Mouse (Mus musculus) bone marrow, adult 2 months (tissue): Measurements from ENCODE around the gene Plk2.

Experiments
- CTCF ChIP-seq: fragments of 200-500 bp; IDR thresholded peaks from 2 replicates; pipeline ENCODE4 v1.5.1; 2011; ENCODE audit warnings: low read length, control low read depth; ENCODE audit not compliant: control insufficient read depth, insufficient read depth
- POLR2A ChIP-seq: fragments of 200-500 bp; IDR thresholded peaks from 2 replicates; pipeline ENCODE4 v1.6.1; 2011; ENCODE audit warnings: low read depth, mild to moderate bottlenecking, control low read depth, low read length, borderline replicate concordance; ENCODE audit not compliant: control insufficient read depth

DNA sequence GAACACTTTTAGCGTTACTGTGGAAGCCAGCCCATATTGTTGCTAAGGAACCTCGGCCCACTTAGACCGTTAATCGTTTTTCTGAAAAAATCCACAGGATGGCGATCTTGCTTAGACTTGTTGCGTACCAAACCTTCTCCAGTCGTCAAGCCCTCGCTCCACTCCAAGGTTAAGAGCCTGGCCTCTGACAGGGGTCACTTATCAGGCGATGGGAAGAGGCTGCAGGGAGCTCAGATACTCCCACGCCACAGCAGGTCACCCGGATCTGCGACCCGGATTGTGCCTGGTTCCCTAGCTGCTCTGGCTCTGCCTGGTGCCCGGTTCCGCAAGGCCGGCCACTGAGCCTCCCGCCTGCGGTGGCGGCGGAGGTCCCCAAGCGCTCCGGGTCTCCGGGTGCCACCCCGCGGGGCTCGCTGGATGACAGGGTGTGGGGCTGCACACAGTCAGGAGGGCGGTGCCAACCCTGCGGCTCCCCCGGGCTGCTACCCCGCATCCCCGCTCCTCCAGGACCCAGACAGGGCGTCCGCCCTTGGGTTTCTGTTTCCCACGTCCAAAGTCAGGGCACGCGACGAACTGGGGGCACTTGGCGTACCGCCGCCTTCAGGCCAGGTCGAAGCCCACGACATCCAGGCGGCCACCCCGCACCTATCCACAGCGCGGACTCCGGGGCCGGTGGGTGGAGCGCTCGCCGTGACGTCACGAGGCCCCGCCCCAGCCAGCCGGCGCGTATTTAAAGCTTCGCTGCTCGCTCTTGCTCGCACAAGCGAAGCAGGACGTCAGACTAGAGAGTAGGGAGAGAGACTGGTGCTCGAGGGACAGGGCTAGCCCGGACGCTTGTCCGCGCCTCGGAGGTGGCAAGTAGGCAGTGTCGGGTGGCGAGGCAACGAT lies at the start of gene Plk2:
- TF ChIP-seq CTCF (peak; percentile 31; the same call in 1 of the 2 replicates), POLR2A (peak; percentile 94)
